Mouse (Mus musculus): ENCODE measurements around the gene Btbd16. TPM values are rescaled to one million over a fixed set of nuclear protein-coding genes. Genes with fewer than 3 reads are reported as not detected.

Btbd16 gene
- polyA plus RNA-seq, 1 experiment from 2014 or later: not detected

GRCm38 (mm10) chr7:130855681-130856080, 81.8 kb downstream of the Btbd16 start:
- Histone ChIP-seq H3K9me3 (replicated peaks; ENCODE audit: control insufficient read depth, low read length) (no peaks in the 10 kb centered on the region), H3K27me3 (ENCODE audit: control insufficient read depth, insufficient read depth, low read length) (no peaks in the 10 kb centered on the region), H3K27ac (ENCODE audit: low read depth, low read length) (no peak overlapping the region), H3K36me3 (ENCODE audit: control insufficient read depth, insufficient read depth, low read length) (no peaks in the 10 kb centered on the region), H3K4me2 (no peak overlapping the region), H3K4me3 (ENCODE audit: low read depth, low read length) (no peak overlapping the region), H3K9ac (ENCODE audit: low read depth, low read length) (no peak overlapping the region), H3K4me1 (ENCODE audit: control insufficient read depth, insufficient read depth, low read length) (no peaks in the 10 kb centered on the region)
- 31% methylated on average over 3 of the region's 3 CpGs for WGBS (ENCODE audit: insufficient replicate concordance)
- ATAC-seq (replicated peaks; ENCODE audit: insufficient number of reproducible peaks, low FRiP score, low TSS enrichment): no peak

DNA sequence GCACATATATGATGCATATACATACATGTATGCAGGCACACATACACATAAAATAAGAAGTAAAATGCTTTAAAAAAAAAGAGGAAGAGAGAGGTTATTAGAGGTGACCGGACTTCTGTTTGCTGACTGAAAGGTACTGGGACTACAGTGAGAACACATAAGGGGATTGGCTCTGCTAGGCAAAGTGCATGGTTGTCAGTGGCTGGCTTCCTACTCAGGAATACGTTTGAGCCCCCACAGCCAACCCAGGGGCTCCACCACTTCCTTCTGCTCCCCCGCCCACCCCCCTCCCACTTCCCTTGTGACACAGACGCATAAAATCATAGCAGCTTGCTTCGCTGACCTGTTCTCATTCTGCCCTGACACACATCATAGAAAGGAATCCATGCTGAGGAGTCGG, 84.1 kb downstream of the Btbd16 start:
- no peaks in the 10 kb centered on the region for H3K36me3 ChIP-seq (ENCODE audit: control insufficient read depth, insufficient read depth, low read length)
- no peaks in the 10 kb centered on the region for H3K4me1 ChIP-seq (ENCODE audit: control insufficient read depth, insufficient read depth, low read length)
- H3K9me3 ChIP-seq (replicated peaks; ENCODE audit: control insufficient read depth, low read length): no peaks in the 10 kb centered on the region
- H3K4me3 ChIP-seq (ENCODE audit: low read depth, low read length): no peak overlapping the region
- no peak overlapping the region for H3K9ac ChIP-seq (ENCODE audit: low read depth, low read length)
- WGBS (ENCODE audit: insufficient replicate concordance): 70% methylated on average over 6 of the region's 6 CpGs
- no peaks in the 10 kb centered on the region for H3K27me3 ChIP-seq (ENCODE audit: control insufficient read depth, insufficient read depth, low read length)
- no peak for ATAC-seq (replicated peaks; ENCODE audit: insufficient number of reproducible peaks, low FRiP score, low TSS enrichment)
- no peak overlapping the region for H3K27ac ChIP-seq (ENCODE audit: low read depth, low read length)
- H3K4me2 ChIP-seq: no peak overlapping the region

DNA sequence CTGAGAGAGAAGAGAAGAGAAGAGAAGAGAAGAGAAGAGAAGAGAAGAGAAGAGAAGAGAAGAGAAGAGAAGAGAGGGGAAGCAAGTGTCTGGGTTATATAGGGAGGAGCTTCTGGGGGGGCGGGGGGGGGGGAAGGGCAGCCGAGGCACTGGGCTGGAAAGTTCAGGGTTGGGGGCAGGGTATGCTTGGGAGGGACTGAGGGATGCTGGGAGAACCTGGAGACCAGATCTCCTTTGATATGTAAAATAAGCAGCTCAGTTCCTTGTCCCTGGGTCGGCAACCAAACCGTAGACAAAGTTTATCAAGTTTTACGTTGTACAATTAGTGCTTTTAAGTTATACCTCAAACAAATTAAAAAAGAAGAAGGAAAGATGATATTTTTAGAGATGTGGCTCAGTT, 86.1 kb downstream of the Btbd16 start:
- H3K36me3 ChIP-seq (ENCODE audit: control insufficient read depth, insufficient read depth, low read length): no peaks in the 10 kb centered on the region
- 43% methylated on average over 4 of the region's 5 CpGs for WGBS (ENCODE audit: insufficient replicate concordance)
- H3K9ac ChIP-seq (ENCODE audit: low read depth, low read length): no peak overlapping the region
- H3K9me3 ChIP-seq (replicated peaks; ENCODE audit: control insufficient read depth, low read length): no peaks in the 10 kb centered on the region
- no peak for ATAC-seq (replicated peaks; ENCODE audit: insufficient number of reproducible peaks, low FRiP score, low TSS enrichment)
- no peak overlapping the region for H3K4me3 ChIP-seq (ENCODE audit: low read depth, low read length)
- H3K27me3 ChIP-seq (ENCODE audit: control insufficient read depth, insufficient read depth, low read length): no peaks in the 10 kb centered on the region
- H3K27ac ChIP-seq (ENCODE audit: low read depth, low read length): no peak overlapping the region
- no peak overlapping the region for H3K4me2 ChIP-seq
- no peaks in the 10 kb centered on the region; the same call in 1 of the 2 replicates for H3K4me1 ChIP-seq (ENCODE audit: control insufficient read depth, insufficient read depth, low read length)

- Histone ChIP-seq H3K27ac (ENCODE audit: low read depth, low read length) (no peak overlapping the region), H3K9me3 (replicated peaks; ENCODE audit: control insufficient read depth, low read length) (no peaks in the 10 kb centered on the region), H3K4me2 (no peak overlapping the region), H3K4me1 (ENCODE audit: control insufficient read depth, insufficient read depth, low read length) (no peaks in the 10 kb centered on the region; the same call in 1 of the 2 replicates), H3K36me3 (ENCODE audit: control insufficient read depth, insufficient read depth, low read length) (no peaks in the 10 kb centered on the region), H3K9ac (ENCODE audit: low read depth, low read length) (no peak overlapping the region), H3K27me3 (ENCODE audit: control insufficient read depth, insufficient read depth, low read length) (no peaks in the 10 kb centered on the region), H3K4me3 (ENCODE audit: low read depth, low read length) (no peak overlapping the region)
- no peak for ATAC-seq (replicated peaks; ENCODE audit: insufficient number of reproducible peaks, low FRiP score, low TSS enrichment)
- WGBS (ENCODE audit: insufficient replicate concordance): 50% methylated on average over 11 of the region's 11 CpGs
Observed at GRCm38 (mm10) chr7:130860721-130861142, 86.9 kb downstream of the Btbd16 start.

GRCm38 (mm10) chr7:130862501-130862900, 88.6 kb downstream of the Btbd16 start:
- no peak overlapping the region for H3K4me3 ChIP-seq (ENCODE audit: low read depth, low read length)
- H3K36me3 ChIP-seq (ENCODE audit: control insufficient read depth, insufficient read depth, low read length): no peaks in the 10 kb centered on the region
- H3K9ac ChIP-seq (ENCODE audit: low read depth, low read length): no peak overlapping the region
- no peak overlapping the region for H3K27ac ChIP-seq (ENCODE audit: low read depth, low read length)
- 64% methylated on average over 1 of the region's 1 CpGs for WGBS (ENCODE audit: insufficient replicate concordance)
- no peaks in the 10 kb centered on the region for H3K9me3 ChIP-seq (replicated peaks; ENCODE audit: control insufficient read depth, low read length)
- ATAC-seq (replicated peaks; ENCODE audit: insufficient number of reproducible peaks, low FRiP score, low TSS enrichment): no peak
- peaks cover 5% of the 10 kb centered on the region; the same call in 1 of the 2 replicates for H3K4me1 ChIP-seq (ENCODE audit: control insufficient read depth, insufficient read depth, low read length)
- no peak overlapping the region for H3K4me2 ChIP-seq
- H3K27me3 ChIP-seq (ENCODE audit: control insufficient read depth, insufficient read depth, low read length): no peaks in the 10 kb centered on the region

GRCm38 (mm10) chr7:130864711-130865110, 90.8 kb downstream of the Btbd16 start:
- Histone ChIP-seq H3K27me3 (ENCODE audit: control insufficient read depth, insufficient read depth, low read length) (no peaks in the 10 kb centered on the region), H3K9me3 (replicated peaks; ENCODE audit: control insufficient read depth, low read length) (no peaks in the 10 kb centered on the region), H3K4me1 (ENCODE audit: control insufficient read depth, insufficient read depth, low read length) (peaks cover 6% of the 10 kb centered on the region; the same call in 1 of the 2 replicates), H3K36me3 (ENCODE audit: control insufficient read depth, insufficient read depth, low read length) (no peaks in the 10 kb centered on the region), H3K4me2 (no peak overlapping the region), H3K27ac (ENCODE audit: low read depth, low read length) (no peak overlapping the region), H3K9ac (ENCODE audit: low read depth, low read length) (no peak overlapping the region), H3K4me3 (ENCODE audit: low read depth, low read length) (no peak overlapping the region)
- WGBS (ENCODE audit: insufficient replicate concordance): 57% methylated on average over 7 of the region's 7 CpGs
- ATAC-seq (replicated peaks; ENCODE audit: insufficient number of reproducible peaks, low FRiP score, low TSS enrichment): no peak

- Histone ChIP-seq H3K4me2 (peak within 1 kb of the TSS; percentile 65), H3K9ac (ENCODE audit: low read depth, low read length) (peak within 1 kb of the TSS; percentile 89), H3K27me3 (ENCODE audit: control insufficient read depth, insufficient read depth, low read length) (no peaks in the 10 kb centered on the region), H3K4me1 (ENCODE audit: control insufficient read depth, insufficient read depth, low read length) (peaks cover 6% of the 10 kb centered on the region; the same call in 1 of the 2 replicates), H3K36me3 (ENCODE audit: control insufficient read depth, insufficient read depth, low read length) (no peaks in the 10 kb centered on the region), H3K9me3 (replicated peaks; ENCODE audit: control insufficient read depth, low read length) (no peaks in the 10 kb centered on the region), H3K4me3 (ENCODE audit: low read depth, low read length) (peak within 1 kb of the TSS; percentile 94), H3K27ac (ENCODE audit: low read depth, low read length) (peak within 1 kb of the TSS; percentile 79)
- peak; percentile 94 for ATAC-seq (replicated peaks; ENCODE audit: insufficient number of reproducible peaks, low FRiP score, low TSS enrichment)
- WGBS (ENCODE audit: insufficient replicate concordance): under 1% methylated on average over 102 of the region's 114 CpGs
Observed at GRCm38 (mm10) chr7:130865613-130866591, 92.0 kb downstream of the Btbd16 start, which contains the start of gene Plekha1. Gene Plekha1 (plus strand): TSS chr7:130865756.

GRCm38 (mm10) chr7:130866640-130867039, 92.8 kb downstream of the Btbd16 start:
- no peaks in the 10 kb centered on the region for H3K36me3 ChIP-seq (ENCODE audit: control insufficient read depth, insufficient read depth, low read length)
- H3K4me3 ChIP-seq (ENCODE audit: low read depth, low read length): peak overlapping the region; percentile 94
- H3K9ac ChIP-seq (ENCODE audit: low read depth, low read length): peak overlapping the region; percentile 89
- peak overlapping the region; percentile 65 for H3K4me2 ChIP-seq
- WGBS (ENCODE audit: insufficient replicate concordance): 2% methylated on average over 13 of the region's 13 CpGs
- H3K4me1 ChIP-seq (ENCODE audit: control insufficient read depth, insufficient read depth, low read length): peaks cover 6% of the 10 kb centered on the region; the same call in 1 of the 2 replicates
- H3K27ac ChIP-seq (ENCODE audit: low read depth, low read length): peak overlapping the region; percentile 79
- no peak for ATAC-seq (replicated peaks; ENCODE audit: insufficient number of reproducible peaks, low FRiP score, low TSS enrichment)
- no peaks in the 10 kb centered on the region for H3K9me3 ChIP-seq (replicated peaks; ENCODE audit: control insufficient read depth, low read length)
- no peaks in the 10 kb centered on the region for H3K27me3 ChIP-seq (ENCODE audit: control insufficient read depth, insufficient read depth, low read length)
